7 mouse cellular contexts compared by ENCODE assay signal in the genomic region with DNA sequence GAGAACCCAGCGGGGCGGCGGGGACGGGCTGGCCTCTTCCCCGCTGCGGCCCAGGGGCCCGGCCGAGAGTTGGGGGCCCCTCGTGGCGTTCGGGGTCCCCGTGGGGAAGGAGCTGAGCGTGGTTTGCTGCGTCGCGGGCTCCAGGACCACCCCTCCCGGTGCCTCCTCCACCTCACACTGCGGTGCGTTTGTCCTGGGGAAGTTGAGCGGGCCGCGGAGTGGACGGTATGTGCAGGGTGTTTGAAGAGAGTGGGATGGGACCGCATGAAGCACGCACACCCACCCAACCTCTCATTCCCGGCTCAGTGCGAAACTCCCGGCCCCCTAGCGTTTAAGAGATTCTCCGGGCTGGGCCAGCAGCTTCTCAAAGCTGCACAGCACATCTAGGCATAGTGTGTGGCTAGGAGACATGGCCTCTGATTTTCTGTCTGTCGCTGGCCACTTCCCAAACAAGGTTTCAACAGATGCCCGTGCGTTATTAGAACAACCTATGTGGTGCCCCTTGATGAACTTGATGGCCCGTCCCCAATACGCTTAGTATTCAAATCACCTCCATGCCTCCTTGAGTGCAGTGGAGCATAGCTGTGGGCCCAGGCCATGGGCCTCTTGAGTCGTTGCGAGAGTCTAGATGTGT. TPM values are rescaled to one million over a fixed set of nuclear protein-coding genes. Genes with fewer than 3 reads are reported as not detected.
A peak's percentile ranks its signal among the peaks of the same experiment; 100 is the strongest.
DNase-seq lines count a peak whose midpoint lies in the region; ATAC-seq and TF ChIP-seq lines count a peak whose summit lies in the region.

No protein-coding gene starts in this region.

- no peak for TF ChIP-seq POLR2A in small intestine, adult 2 months (IDR thresholded peaks at IDR 0.05; ENCODE audit: low read depth, low read length)

- no peaks in the 10 kb centered on the region for H3K27me3 ChIP-seq in intestine, postnatal 0 days (replicated peaks; ENCODE audit: control insufficient read depth, insufficient read depth, low read length)
- no peaks in the 10 kb centered on the region for H3K27me3 ChIP-seq in limb, embryonic 10.5 days (ENCODE audit: low read depth, poor library complexity, severe bottlenecking)
- H3K27me3 ChIP-seq in midbrain, embryonic 10.5 days (ENCODE audit: low read depth, poor library complexity, severe bottlenecking): peaks cover 22% of the 10 kb centered on the region
- no peaks in the 10 kb centered on the region for H3K27me3 ChIP-seq in small intestine, adult 2 months (ENCODE audit: control insufficient read depth, insufficient read depth, low read length)

- peak; percentile 50 for ATAC-seq in intestine, postnatal 0 days

- 5% methylated on average over 29 of the region's 37 CpGs for WGBS in intestine, postnatal 0 days
- WGBS in limb, embryonic 10.5 days: 5% methylated on average over 37 of the region's 37 CpGs
- WGBS in midbrain, embryonic 10.5 days: 2% methylated on average over 37 of the region's 37 CpGs
- WGBS in small intestine, adult 2 months: 3% methylated on average over 37 of the region's 37 CpGs

- H3K27ac ChIP-seq in intestine, postnatal 0 days (ENCODE audit: low read depth, low read length): peak overlapping the region; percentile 80
- H3K27ac ChIP-seq in limb, embryonic 10.5 days: peak overlapping the region; percentile 96
- peak overlapping the region; percentile 93 for H3K27ac ChIP-seq in midbrain, embryonic 10.5 days (replicated peaks)
- no peak overlapping the region for H3K27ac ChIP-seq in small intestine, adult 2 months (ENCODE audit: insufficient read depth, low read depth, low read length)

- H3K4me2 ChIP-seq in intestine, postnatal 0 days (replicated peaks; ENCODE audit: low read depth): peak overlapping the region; percentile 97

- H3K9me3 ChIP-seq in intestine, postnatal 0 days (ENCODE audit: control insufficient read depth): no peaks in the 10 kb centered on the region
- no peaks in the 10 kb centered on the region for H3K9me3 ChIP-seq in limb, embryonic 10.5 days (replicated peaks)
- no peaks in the 10 kb centered on the region for H3K9me3 ChIP-seq in midbrain, embryonic 10.5 days (replicated peaks)

- H3K4me3 ChIP-seq in intestine, postnatal 0 days (ENCODE audit: low read depth, low read length): peak overlapping the region; percentile 74
- peak overlapping the region; percentile 89 for H3K4me3 ChIP-seq in limb, embryonic 10.5 days
- H3K4me3 ChIP-seq in midbrain, embryonic 10.5 days: peak overlapping the region; percentile 76
- H3K4me3 ChIP-seq in small intestine, adult 2 months (ENCODE audit: low read depth, low read length): peak overlapping the region; percentile 90

- H3K9ac ChIP-seq in intestine, postnatal 0 days (ENCODE audit: low read depth, low read length): peak overlapping the region; percentile 90

- H3K4me1 ChIP-seq in intestine, postnatal 0 days (replicated peaks; ENCODE audit: control insufficient read depth, insufficient read depth, low read length): peaks cover 2% of the 10 kb centered on the region; the same call in 1 of the 2 replicates
- peaks cover 45% of the 10 kb centered on the region for H3K4me1 ChIP-seq in limb, embryonic 10.5 days
- peaks cover 43% of the 10 kb centered on the region for H3K4me1 ChIP-seq in midbrain, embryonic 10.5 days
- H3K4me1 ChIP-seq in small intestine, adult 2 months (ENCODE audit: control insufficient read depth, insufficient read depth, insufficient read length, low read length): peaks cover 11% of the 10 kb centered on the region

- peak; percentile 68 for TF ChIP-seq CTCF in intestine, postnatal 0 days (IDR thresholded peaks at IDR 0.05; ENCODE audit: low read depth)
- peak; percentile 40; the same call in 1 of the 2 replicates for TF ChIP-seq CTCF in small intestine, adult 2 months (IDR thresholded peaks at IDR 0.05; ENCODE audit: extremely low read depth, insufficient read length, insufficient replicate concordance, low read depth, low read length)

- peak; percentile 86 for DNase-seq in adrenal gland, adult 2 months
- peak; percentile 80 for DNase-seq in embryo, embryonic 11 days
- peak; percentile 97 for DNase-seq in heart, adult 11 months
- peak; percentile 77 for DNase-seq in limb, embryonic 10.5 days (ENCODE audit: low spot score)
- DNase-seq in midbrain, embryonic 10.5 days (ENCODE audit: low spot score): peak; percentile 76

- H3K36me3 ChIP-seq in intestine, postnatal 0 days (ENCODE audit: control insufficient read depth, insufficient read depth): no peaks in the 10 kb centered on the region
- H3K36me3 ChIP-seq in limb, embryonic 10.5 days: no peaks in the 10 kb centered on the region
- H3K36me3 ChIP-seq in midbrain, embryonic 10.5 days: no peaks in the 10 kb centered on the region
- no peaks in the 10 kb centered on the region for H3K36me3 ChIP-seq in small intestine, adult 2 months (ENCODE audit: control insufficient read depth, insufficient read depth, low read length)

RNA-seq across cellular contexts. Expression of a gene that starts 0.8 kb away (rescaled TPM):
- total RNA-seq in adrenal gland, adult 2 months (2021): 10 to 100 TPM; 19.5 to 36.4 TPM
- 6.8 and 8.8 TPM in 2 replicates for polyA plus RNA-seq in adrenal gland, adult 2 months (2012; rRNA removed)
- 4.3 and 5.2 TPM in 2 replicates for polyA plus RNA-seq in intestine, postnatal 0 days (2015; fragmentation: Nextera tagmentation; extraction: Ambion mirVana)
- polyA plus RNA-seq in limb, embryonic 10.5 days (2016; fragmentation: Nextera tagmentation; extraction: Ambion mirVana): 2.4 and 2.7 TPM in 2 replicates
- polyA plus RNA-seq in midbrain, embryonic 10.5 days (2016; fragmentation: Nextera tagmentation; extraction: Ambion mirVana): 1.3 and 2.2 TPM in 2 replicates
- 6.8 and 15.2 TPM in 2 replicates for polyA plus RNA-seq in small intestine, adult 2 months (2012; rRNA removed)
